Mouse (Mus musculus) limb, embryonic 11.5 days (tissue): Measurements from ENCODE around the gene Grsf1. TPM values are rescaled to one million over a fixed set of nuclear protein-coding genes. Genes with fewer than 3 reads are reported as not detected.

ENCODE experiments used
- ATAC-seq: fragments of 200-750 bp; cut with Nextera tagmentation; 2 replicates; pipeline ENCODE4 v1.8.0; 2017; ENCODE audit warnings: low read depth; ENCODE audit not compliant: insufficient number of reproducible peaks, low FRiP score, low TSS enrichment
- DNase-seq: peaks from one replicate; pipeline ENCODE4 v3.0.0-alpha.2; 2015; ENCODE audit warnings: low spot score
- H3K27ac ChIP-seq: fragments of 300-500 bp; sonication (generic); replicated peaks from 2 replicates; pipeline ENCODE4 v1.5.1; 2014; ENCODE audit warnings: low read depth, mild to moderate bottlenecking, low read length
- H3K27me3 ChIP-seq: fragments of 300-500 bp; sonication (generic); 2 replicates; pipeline ENCODE4 v1.6.1; 2014; ENCODE audit warnings: mild to moderate bottlenecking, low read length, mixed read lengths; ENCODE audit not compliant: control insufficient read depth, insufficient read depth
- H3K36me3 ChIP-seq: fragments of 300-500 bp; sonication (generic); 2 replicates; pipeline ENCODE4 v1.6.1; 2014; ENCODE audit warnings: mild to moderate bottlenecking, low read length, moderate library complexity, mixed read lengths; ENCODE audit not compliant: control insufficient read depth, insufficient read depth
- H3K4me1 ChIP-seq: fragments of 300-500 bp; sonication (generic); 2 replicates; pipeline ENCODE4 v1.6.1; 2014; ENCODE audit warnings: low read length, mixed read lengths; ENCODE audit not compliant: control insufficient read depth, insufficient read depth
- H3K4me2 ChIP-seq: fragments of 300-500 bp; sonication (generic); 2 replicates; pipeline ENCODE4 v1.6.1; 2014; ENCODE audit warnings: low read depth, mild to moderate bottlenecking, moderate library complexity; ENCODE audit not compliant: severe bottlenecking
- H3K4me3 ChIP-seq: fragments of 300-500 bp; sonication (generic); 2 replicates; pipeline ENCODE4 v1.5.1; 2014; ENCODE audit warnings: low read depth, low read length
- H3K9ac ChIP-seq: fragments of 300-500 bp; sonication (generic); 2 replicates; pipeline ENCODE4 v1.6.1; 2014; ENCODE audit warnings: mild to moderate bottlenecking, low read length
- H3K9me3 ChIP-seq: fragments of 300-500 bp; sonication (generic); 2 replicates; pipeline ENCODE4 v1.6.1; 2016; ENCODE audit warnings: low read length; ENCODE audit not compliant: control insufficient read depth
- WGBS: fragments of 180-500 bp; shearing (Covaris S2); extraction: QIAGEN DNeasy Blood & Tissue Kit; methylation state at CpG from one replicate; pipeline ENCODE4 v1.1.7; 2014; 5-methylcytosine and 5-hydroxymethylcytosine counted together
- polyA plus RNA-seq: library from polyadenylated mRNA; unstranded; fragments of >200 nt; fragmentation: Nextera tagmentation; extraction: Ambion mirVana; gene quantifications from 2 replicates; pipeline ENCODE4 v1.2.1, GENCODE M21; 2014

Gene Grsf1
- polyA plus RNA-seq, 1 experiment from 2014 or later, result 74.7 TPM

DNA sequence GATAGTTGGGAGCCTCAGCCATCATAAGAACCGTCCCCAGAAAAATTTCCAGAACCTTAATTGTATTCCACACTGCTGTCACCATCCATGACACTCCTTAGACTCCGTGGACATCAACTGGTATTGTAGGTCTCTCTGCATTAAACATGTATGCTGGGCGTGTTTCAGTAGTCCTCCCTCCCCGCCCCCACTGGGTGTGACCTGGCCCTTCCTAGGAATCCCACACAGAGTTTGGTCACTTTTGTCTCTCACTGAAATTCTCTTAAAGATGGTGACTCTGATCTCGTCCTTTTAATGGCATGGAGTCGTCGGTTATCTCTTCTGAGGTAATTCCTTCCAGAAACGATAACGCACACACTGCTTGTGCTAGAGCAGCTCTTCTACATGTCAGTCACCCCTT, 7.7 kb upstream of the Grsf1 start:
- no peak for DNase-seq
- no peak overlapping the region for H3K4me3 ChIP-seq

DNA sequence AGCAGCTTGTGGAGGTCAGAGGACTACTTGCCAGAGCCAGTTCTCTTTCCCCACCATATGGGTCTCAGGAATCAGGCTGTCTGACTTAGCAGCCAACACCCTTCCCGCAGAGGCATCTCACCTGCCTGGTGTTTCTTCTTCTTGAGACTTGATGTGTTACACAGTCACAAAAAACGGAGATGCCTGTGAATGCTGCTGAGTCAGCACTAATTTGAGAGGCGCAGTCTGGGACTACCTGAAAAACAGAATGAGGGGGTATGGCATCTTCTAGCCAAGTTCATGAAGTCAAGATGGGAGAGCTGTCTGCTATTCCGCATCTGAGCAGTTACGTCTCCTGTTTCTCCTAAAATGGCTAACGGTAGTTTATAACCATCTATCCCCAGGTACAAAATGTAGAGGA, 4.6 kb upstream of the Grsf1 start:
- 80% methylated on average over 6 of the region's 6 CpGs for WGBS
- ATAC-seq (no peak), DNase-seq (no peak)
- Histone ChIP-seq H3K9me3 (no peaks in the 10 kb centered on the region), H3K27ac (no peak overlapping the region), H3K4me2 (no peak overlapping the region), H3K4me1 (peaks cover 3% of the 10 kb centered on the region; the same call in 1 of the 2 replicates), H3K9ac (no peak overlapping the region), H3K4me3 (no peak overlapping the region), H3K27me3 (no peaks in the 10 kb centered on the region), H3K36me3 (no peaks in the 10 kb centered on the region)

More for the DNA sequence above, 7.7 kb upstream of the Grsf1 start:
- no peak for ATAC-seq
- Histone ChIP-seq H3K27ac (no peak overlapping the region), H3K9ac (no peak overlapping the region), H3K4me1 (peaks cover 3% of the 10 kb centered on the region; the same call in 1 of the 2 replicates), H3K36me3 (no peaks in the 10 kb centered on the region), H3K27me3 (no peaks in the 10 kb centered on the region), H3K9me3 (no peaks in the 10 kb centered on the region), H3K4me2 (no peak overlapping the region)
- 72% methylated on average over 9 of the region's 9 CpGs for WGBS

DNA sequence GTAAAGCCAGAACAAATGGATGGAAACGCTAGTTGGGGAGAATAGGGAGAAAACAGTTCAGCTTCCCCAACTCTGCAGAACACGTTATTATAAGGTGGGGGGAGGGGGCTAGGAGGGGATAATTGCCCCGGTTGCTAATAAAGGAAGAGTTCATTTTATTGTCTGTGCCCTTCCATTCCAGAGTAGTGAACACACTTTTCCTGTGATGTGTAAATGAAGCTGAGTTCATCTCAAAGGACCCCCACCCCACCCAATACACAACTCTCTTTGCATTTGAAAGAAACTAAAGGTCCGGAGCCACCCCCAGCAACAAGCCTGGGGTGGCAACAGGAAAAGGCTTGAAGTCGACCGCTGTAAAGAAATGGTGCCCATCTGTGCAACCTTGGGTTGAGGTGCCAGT, 3.4 kb upstream of the Grsf1 start:
- no peak for DNase-seq
- Histone ChIP-seq H3K36me3 (no peaks in the 10 kb centered on the region), H3K27ac (no peak overlapping the region), H3K27me3 (no peaks in the 10 kb centered on the region), H3K4me2 (no peak overlapping the region), H3K9me3 (no peaks in the 10 kb centered on the region), H3K9ac (no peak overlapping the region), H3K4me3 (no peak overlapping the region), H3K4me1 (peaks cover 6% of the 10 kb centered on the region; the same call in 1 of the 2 replicates)
- ATAC-seq, result no peak
- WGBS, result 9% methylated on average over 6 of the region's 6 CpGs

DNA sequence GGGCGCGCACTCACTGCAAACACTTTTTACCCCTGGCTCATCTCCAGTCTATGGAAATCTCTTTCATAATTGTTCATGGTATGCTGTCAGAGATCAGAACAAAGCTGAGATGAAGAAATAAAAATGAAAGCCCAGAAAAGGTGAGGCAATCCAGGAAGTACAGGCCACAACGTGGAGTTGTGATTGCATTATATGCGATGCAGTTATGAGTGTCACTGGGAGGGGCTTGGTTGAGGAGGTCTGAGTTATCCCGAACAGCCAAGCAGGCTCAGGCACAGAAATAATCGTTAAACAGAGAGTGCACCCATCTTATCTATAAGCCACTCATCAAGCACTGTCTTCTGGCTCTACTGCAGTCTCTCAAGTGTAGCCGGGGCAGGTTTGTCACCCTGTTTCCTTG, 3.0 kb upstream of the Grsf1 start:
- H3K9ac ChIP-seq, result no peak overlapping the region
- WGBS, result 43% methylated on average over 7 of the region's 7 CpGs
- peaks cover 7% of the 10 kb centered on the region; the same call in 1 of the 2 replicates for H3K4me1 ChIP-seq
- ATAC-seq, result no peak
- no peaks in the 10 kb centered on the region for H3K9me3 ChIP-seq
- no peak for DNase-seq
- no peak overlapping the region for H3K4me3 ChIP-seq
- no peak overlapping the region for H3K27ac ChIP-seq
- no peaks in the 10 kb centered on the region for H3K36me3 ChIP-seq
- H3K27me3 ChIP-seq, result no peaks in the 10 kb centered on the region
- no peak overlapping the region for H3K4me2 ChIP-seq

DNA sequence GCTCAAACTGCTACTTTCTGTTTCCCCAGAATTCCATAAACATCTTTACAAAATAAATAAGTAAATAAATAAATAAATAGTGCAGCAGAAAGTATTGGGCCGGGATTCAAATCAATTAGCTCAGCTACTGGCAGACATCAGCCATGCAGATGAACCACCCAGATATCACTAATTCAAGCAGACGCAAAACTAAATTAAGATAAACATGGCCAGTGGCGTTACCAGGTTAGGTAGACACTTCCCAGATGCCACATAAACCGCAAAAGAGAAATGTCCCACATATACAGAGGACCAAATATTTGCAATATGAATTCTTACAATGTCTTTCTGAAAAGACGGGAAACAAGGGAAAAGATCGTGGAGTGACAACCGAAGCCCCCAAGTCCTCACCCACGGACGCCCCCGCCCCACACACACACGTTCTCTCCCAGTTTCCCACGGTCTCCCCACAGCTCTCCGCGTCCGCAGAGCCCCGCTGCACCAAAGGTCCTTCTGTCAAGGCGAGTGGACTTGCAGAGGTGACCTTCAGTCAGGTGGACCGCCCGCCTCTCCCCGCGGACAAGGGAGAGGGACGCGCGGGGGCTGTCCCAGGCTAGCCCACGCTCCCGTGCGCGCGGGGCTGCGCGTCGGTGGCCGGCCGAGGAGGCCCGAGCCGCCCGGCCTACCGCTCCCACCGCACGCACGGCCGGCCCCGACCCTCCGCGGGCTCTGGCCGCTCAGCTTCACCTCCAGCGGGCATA, 1.1 kb downstream of the Grsf1 start:
- Histone ChIP-seq H3K27ac (peak overlapping the region; percentile 95), H3K36me3 (peaks cover 3% of the 10 kb centered on the region; the same call in 1 of the 2 replicates), H3K9me3 (no peaks in the 10 kb centered on the region), H3K4me3 (peak overlapping the region; percentile 87), H3K27me3 (no peaks in the 10 kb centered on the region), H3K4me2 (peak overlapping the region; percentile 72), H3K9ac (peak overlapping the region; percentile 88), H3K4me1 (peaks cover 7% of the 10 kb centered on the region; the same call in 1 of the 2 replicates)
- ATAC-seq (peak; percentile 19; the same call in 1 of the 2 replicates), DNase-seq (peak; percentile 56)
- WGBS, result under 1% methylated on average over 36 of the region's 47 CpGs

DNA sequence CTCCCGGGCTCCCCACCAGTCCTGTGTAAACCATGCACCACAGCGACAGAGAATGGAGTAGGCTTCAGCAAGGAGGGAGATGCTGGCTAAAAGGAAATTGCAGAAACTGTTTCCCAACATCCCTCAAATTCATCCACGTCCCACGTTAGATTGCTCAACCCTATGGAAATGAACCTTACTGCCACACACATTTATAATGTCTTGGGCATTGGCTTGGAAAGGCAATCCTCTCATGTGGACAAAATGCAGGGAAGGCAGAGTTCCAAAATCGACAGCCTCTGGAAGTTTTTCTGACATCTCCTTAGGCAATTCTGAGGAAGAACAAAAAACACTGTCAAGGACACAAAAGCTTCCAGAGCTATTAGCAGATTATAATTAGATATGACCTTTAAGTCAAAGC, 12.1 kb downstream of the Grsf1 start:
- Histone ChIP-seq H3K9me3 (no peaks in the 10 kb centered on the region), H3K9ac (no peak overlapping the region), H3K36me3 (peaks cover 34% of the 10 kb centered on the region), H3K4me3 (no peak overlapping the region), H3K27ac (no peak overlapping the region), H3K27me3 (no peaks in the 10 kb centered on the region), H3K4me2 (no peak overlapping the region), H3K4me1 (no peaks in the 10 kb centered on the region)
- ATAC-seq (no peak), DNase-seq (no peak)
- WGBS, result 90% methylated on average over 5 of the region's 5 CpGs

DNA sequence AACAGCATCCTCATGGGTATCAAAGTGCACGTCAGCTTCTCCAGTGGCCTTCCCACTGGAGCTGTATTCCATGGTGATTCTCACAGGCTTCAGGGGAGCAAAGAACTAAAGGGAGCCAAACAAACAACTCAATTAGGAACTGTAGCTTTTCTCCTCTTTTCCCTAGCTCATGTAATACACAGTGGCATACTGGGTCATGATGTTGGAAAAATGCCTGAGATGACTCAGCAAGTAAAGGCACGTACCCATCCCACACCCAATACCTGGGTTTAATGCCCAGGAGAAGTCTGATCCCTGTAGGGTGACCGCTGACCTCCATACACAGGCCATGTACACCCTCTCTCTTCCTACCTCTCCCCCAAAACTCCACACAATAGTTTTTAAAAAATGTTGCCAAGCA, 12.8 kb downstream of the Grsf1 start:
- Histone ChIP-seq H3K4me2 (no peak overlapping the region), H3K27me3 (no peaks in the 10 kb centered on the region), H3K27ac (no peak overlapping the region), H3K9me3 (no peaks in the 10 kb centered on the region), H3K9ac (no peak overlapping the region), H3K36me3 (peaks cover 32% of the 10 kb centered on the region), H3K4me3 (no peak overlapping the region), H3K4me1 (no peaks in the 10 kb centered on the region)
- 86% methylated on average over 3 of the region's 3 CpGs for WGBS
- ATAC-seq (no peak), DNase-seq (no peak)

DNA sequence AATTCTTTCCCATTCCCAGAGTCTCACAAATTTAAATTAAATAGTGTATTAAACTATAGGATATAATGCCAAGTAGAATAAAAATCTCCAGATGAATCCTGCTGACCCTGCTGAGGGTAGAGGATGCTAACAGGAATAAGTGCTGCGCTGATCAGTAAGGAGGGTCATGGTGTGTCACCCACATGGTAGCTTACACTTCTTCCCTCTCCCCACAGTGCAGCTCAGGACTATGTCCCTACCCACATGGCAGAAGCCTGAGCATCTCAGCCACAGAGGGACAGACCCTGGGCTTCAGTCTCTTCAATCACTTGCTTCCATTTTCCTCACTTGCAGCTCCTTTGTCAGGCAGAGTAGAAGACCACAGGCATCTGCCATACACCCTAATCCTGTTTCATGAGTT, 18.1 kb downstream of the Grsf1 start:
- Histone ChIP-seq H3K9me3 (no peaks in the 10 kb centered on the region), H3K27me3 (no peaks in the 10 kb centered on the region), H3K27ac (no peak overlapping the region), H3K4me3 (no peak overlapping the region), H3K4me2 (no peak overlapping the region), H3K4me1 (no peaks in the 10 kb centered on the region), H3K9ac (no peak overlapping the region), H3K36me3 (peaks cover 12% of the 10 kb centered on the region)
- DNase-seq (no peak), ATAC-seq (no peak)
- WGBS, result 96% methylated on average over 1 of the region's 1 CpGs

DNA sequence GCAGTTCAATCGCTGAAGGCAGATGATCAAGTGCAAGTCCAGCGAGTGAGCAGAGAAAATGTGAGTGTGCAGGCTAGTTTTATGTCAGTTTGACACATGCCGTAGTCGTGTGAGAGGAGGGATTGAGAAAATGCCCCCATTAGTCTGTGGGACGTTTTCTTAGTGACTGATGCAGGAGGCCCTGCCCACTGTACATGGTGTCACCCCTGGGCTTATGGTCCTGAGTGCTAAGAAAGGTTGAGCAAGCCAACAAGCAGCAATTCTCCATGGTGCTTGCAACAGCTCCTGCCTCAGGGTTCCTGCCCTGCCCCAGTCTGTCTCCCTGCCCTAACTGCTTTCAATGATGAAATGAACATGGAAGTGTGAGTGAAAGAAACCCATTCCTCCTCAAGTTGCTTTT, 23.4 kb downstream of the Grsf1 start:
- Histone ChIP-seq H3K27ac (no peak overlapping the region), H3K9ac (no peak overlapping the region), H3K27me3 (no peaks in the 10 kb centered on the region), H3K36me3 (no peaks in the 10 kb centered on the region), H3K4me2 (no peak overlapping the region), H3K4me3 (no peak overlapping the region), H3K9me3 (no peaks in the 10 kb centered on the region), H3K4me1 (no peaks in the 10 kb centered on the region)
- DNase-seq, result no peak
- WGBS, result 78% methylated on average over 5 of the region's 5 CpGs
- no peak for ATAC-seq
